Mouse (Mus musculus): Measurements from ENCODE around the gene Snx27.

DNA sequence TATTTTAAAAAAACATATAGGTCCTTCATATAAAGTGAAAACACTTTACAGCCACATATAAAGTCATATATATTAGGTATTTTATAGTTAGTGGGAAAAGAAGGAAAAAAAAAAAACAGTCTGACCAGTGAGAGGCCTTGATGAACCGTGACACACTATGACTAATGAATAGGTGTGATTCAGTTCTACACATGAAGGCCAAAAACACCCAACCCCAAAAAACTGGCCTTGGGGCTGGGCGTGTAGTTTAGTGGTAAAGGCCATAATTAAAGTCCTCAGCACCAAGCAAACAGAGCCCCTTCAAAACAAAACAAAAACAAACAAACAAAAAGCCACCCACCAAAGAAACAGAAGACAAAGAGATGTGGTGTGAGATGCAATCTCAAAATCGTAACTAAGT lies 47.4 kb upstream of the Snx27 start:
- TF ChIP-seq POLR2A (IDR thresholded peaks at IDR 0.05; ENCODE audit: borderline replicate concordance, insufficient read depth, low read length) (no peak), CTCF (IDR thresholded peaks at IDR 0.05; ENCODE audit: borderline replicate concordance, insufficient read depth, low read depth, low read length) (no peak)
